Mouse (Mus musculus): ENCODE measurements around the gene Pam.

- TF ChIP-seq POLR2A (IDR thresholded peaks at IDR 0.05; ENCODE audit: extremely low read depth, insufficient read depth, low read length) (no peak), CTCF (IDR thresholded peaks at IDR 0.05; ENCODE audit: low read depth, low read length) (no peak)
These were observed 38.2 kb downstream of the Pam start for GRCm38 (mm10) chr1:98056996-98057945.
